In the genomic region with DNA sequence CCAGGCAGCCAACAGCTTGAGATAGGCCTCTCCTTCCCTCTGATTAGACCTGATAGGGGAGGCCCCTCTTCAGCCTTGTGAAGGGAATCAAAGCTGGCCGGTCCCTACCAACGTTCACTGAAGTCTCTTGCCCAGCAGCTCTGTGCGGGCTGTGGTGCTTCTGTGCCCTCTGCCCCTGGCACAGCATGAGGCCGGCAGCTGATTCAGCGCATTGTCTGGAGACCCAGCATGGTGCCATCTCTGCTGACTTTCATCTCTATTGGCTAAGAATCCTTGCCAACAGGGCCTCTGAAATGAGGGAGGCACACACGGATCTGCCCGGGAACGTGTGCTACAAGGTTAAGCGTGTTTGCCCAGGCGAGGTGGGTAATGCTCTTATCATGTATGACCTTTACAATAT, we compare ENCODE assay signal across 24 mouse cellular contexts. TPM values are rescaled to one million over a fixed set of nuclear protein-coding genes. Genes with fewer than 3 reads are reported as not detected.
A peak's percentile ranks its signal among the peaks of the same experiment; 100 is the strongest.
DNase-seq lines count a peak whose midpoint lies in the region; ATAC-seq lines count a peak whose summit lies in the region.
"Had no signal": no experiment of that assay in that cellular context is flagged by ENCODE, and none has a peak within 500 bp of the region (broad histone marks: within the 10 kb centered on the region; RNA-seq: fewer than 3 reads in every experiment).

No protein-coding gene starts in this region.

- no peak for ATAC-seq in hindbrain, embryonic 13.5 days (ENCODE audit: low FRiP score)
- ATAC-seq in hindbrain, embryonic 16.5 days = no peak
- ATAC-seq in midbrain, embryonic 13.5 days = no peak
- no peak for ATAC-seq in midbrain, embryonic 16.5 days
- ATAC-seq in monocyte, adult 5-6 weeks (replicated peaks; ENCODE audit: insufficient number of reproducible peaks, low FRiP score, low TSS enrichment, poor library complexity, severe bottlenecking) = no peak
- ATAC-seq: forebrain, embryonic 16.5 days; intestine, embryonic 16.5 days had no signal

- H3K36me3 ChIP-seq in hindbrain, embryonic 13.5 days = no peaks in the 10 kb centered on the region
- no peaks in the 10 kb centered on the region for H3K36me3 ChIP-seq in hindbrain, embryonic 16.5 days (ENCODE audit: control insufficient read depth, insufficient read depth, low read length)
- H3K36me3 ChIP-seq in midbrain, embryonic 13.5 days = no peaks in the 10 kb centered on the region
- no peaks in the 10 kb centered on the region for H3K36me3 ChIP-seq in midbrain, embryonic 16.5 days (ENCODE audit: control insufficient read depth, insufficient read depth, low read length)
- H3K36me3 ChIP-seq: embryonic facial prominence, embryonic 13.5 days; heart, embryonic 15.5 days had no signal

- peaks cover 2% of the 10 kb centered on the region; the same call in 1 of the 2 replicates for H3K27me3 ChIP-seq in hindbrain, embryonic 13.5 days
- H3K27me3 ChIP-seq in hindbrain, embryonic 16.5 days (replicated peaks; ENCODE audit: control insufficient read depth, insufficient read depth, low read length) = no peaks in the 10 kb centered on the region
- 0 out of 2 replicates have a peak, but pooled peaks cover 7% of the 10 kb centered on the region for H3K27me3 ChIP-seq in midbrain, embryonic 13.5 days
- H3K27me3 ChIP-seq in midbrain, embryonic 16.5 days (ENCODE audit: control insufficient read depth, insufficient read depth, low read depth, low read length) = no peaks in the 10 kb centered on the region
- H3K27me3 ChIP-seq: embryonic facial prominence, embryonic 13.5 days had no signal

- 0 out of 2 replicates have a peak overlapping the region, but pooled peaks have one; percentile 14 for H3K27ac ChIP-seq in hindbrain, embryonic 13.5 days
- H3K27ac ChIP-seq in hindbrain, embryonic 16.5 days (ENCODE audit: low read depth, low read length) = no peak overlapping the region
- H3K27ac ChIP-seq in midbrain, embryonic 13.5 days = 0 out of 2 replicates have a peak overlapping the region, but pooled peaks have one; percentile 39
- no peak overlapping the region for H3K27ac ChIP-seq in midbrain, embryonic 16.5 days (ENCODE audit: low read length)
- H3K27ac ChIP-seq: embryonic facial prominence, embryonic 13.5 days; heart, adult 2 months; heart, embryonic 15.5 days had no signal

- no peak overlapping the region for H3K9ac ChIP-seq in hindbrain, embryonic 13.5 days
- H3K9ac ChIP-seq in hindbrain, embryonic 16.5 days (ENCODE audit: low read depth, low read length) = no peak overlapping the region
- H3K9ac ChIP-seq in midbrain, embryonic 13.5 days (replicated peaks) = no peak overlapping the region
- H3K9ac ChIP-seq in midbrain, embryonic 16.5 days (ENCODE audit: low read depth, low read length) = no peak overlapping the region
- H3K9ac ChIP-seq: embryonic facial prominence, embryonic 13.5 days; heart, embryonic 15.5 days had no signal

- 31% methylated on average over 10 of the region's 10 CpGs for WGBS in hindbrain, embryonic 13.5 days
- 18% methylated on average over 10 of the region's 10 CpGs for WGBS in hindbrain, embryonic 16.5 days
- WGBS in midbrain, embryonic 13.5 days = 27% methylated on average over 10 of the region's 10 CpGs
- WGBS in midbrain, embryonic 16.5 days = 17% methylated on average over 10 of the region's 10 CpGs

- H3K4me3 ChIP-seq in hindbrain, embryonic 13.5 days = no peak overlapping the region
- no peak overlapping the region for H3K4me3 ChIP-seq in hindbrain, embryonic 16.5 days (ENCODE audit: low read length)
- no peak overlapping the region for H3K4me3 ChIP-seq in midbrain, embryonic 13.5 days (replicated peaks)
- H3K4me3 ChIP-seq in midbrain, embryonic 16.5 days (ENCODE audit: low read depth, low read length) = no peak overlapping the region
- H3K4me3 ChIP-seq: embryonic facial prominence, embryonic 13.5 days; heart, adult 2 months; heart, embryonic 15.5 days had no signal

- DNase-seq in mesoderm, embryonic 11.5 days (ENCODE audit: low read depth, low spot score) = peak; percentile 34
- DNase-seq in T-cell, adult 2 months (ENCODE audit: low spot score) = no peak
- DNase-seq: adrenal gland, postnatal 10 days; cerebellum, adult 11-12 months; cerebellum, adult 9-10 months; cerebellum, postnatal 36 days; gastrocnemius, postnatal 14 days; heart, adult 2 months; heart, postnatal 14 days had no signal

- no peaks in the 10 kb centered on the region for H3K9me3 ChIP-seq in hindbrain, embryonic 13.5 days
- H3K9me3 ChIP-seq in hindbrain, embryonic 16.5 days (ENCODE audit: control insufficient read depth, low read length) = no peaks in the 10 kb centered on the region
- no peaks in the 10 kb centered on the region for H3K9me3 ChIP-seq in midbrain, embryonic 13.5 days
- H3K9me3 ChIP-seq in midbrain, embryonic 16.5 days (replicated peaks; ENCODE audit: control insufficient read depth, low read length, poor library complexity, severe bottlenecking) = no peaks in the 10 kb centered on the region
- H3K9me3 ChIP-seq: embryonic facial prominence, embryonic 13.5 days; heart, embryonic 15.5 days had no signal

- peaks cover 39% of the 10 kb centered on the region for H3K4me1 ChIP-seq in hindbrain, embryonic 13.5 days (replicated peaks)
- peaks cover 11% of the 10 kb centered on the region for H3K4me1 ChIP-seq in hindbrain, embryonic 16.5 days (ENCODE audit: control insufficient read depth, insufficient read depth, low read depth, low read length)
- H3K4me1 ChIP-seq in midbrain, embryonic 13.5 days (replicated peaks) = peaks cover 39% of the 10 kb centered on the region
- H3K4me1 ChIP-seq in midbrain, embryonic 16.5 days (ENCODE audit: control insufficient read depth, insufficient read depth, low read length) = peaks cover 9% of the 10 kb centered on the region

- no peak overlapping the region for H3K4me2 ChIP-seq in hindbrain, embryonic 13.5 days
- no peak overlapping the region for H3K4me2 ChIP-seq in hindbrain, embryonic 16.5 days (ENCODE audit: low read length)
- no peak overlapping the region for H3K4me2 ChIP-seq in midbrain, embryonic 13.5 days (replicated peaks)
- H3K4me2 ChIP-seq in midbrain, embryonic 16.5 days (ENCODE audit: low read length) = no peak overlapping the region
- H3K4me2 ChIP-seq: embryonic facial prominence, embryonic 13.5 days; heart, embryonic 11.5 days; heart, embryonic 15.5 days had no signal

RNA-seq across cellular contexts. Expression of a gene that starts 48.2 kb away (rescaled TPM):
- polyA plus RNA-seq in hindbrain, embryonic 13.5 days (2015; fragmentation: Nextera tagmentation; extraction: Ambion mirVana) = not detected in 2 replicates
- 0.06 TPM in 2 replicates for polyA plus RNA-seq in hindbrain, embryonic 16.5 days (2015; fragmentation: Nextera tagmentation; extraction: Ambion mirVana)
- polyA plus RNA-seq in midbrain, embryonic 13.5 days (2015; fragmentation: Nextera tagmentation; extraction: Ambion mirVana) = not detected in 2 replicates
- not detected in 2 replicates for polyA plus RNA-seq in midbrain, embryonic 16.5 days (2015; fragmentation: Nextera tagmentation; extraction: Ambion mirVana)
- total RNA-seq in monocyte, adult 5-6 weeks (2017) = not detected in 3 replicates
- total RNA-seq: adrenal gland, postnatal 10 days; adrenal gland, postnatal 4 days; ES-E14; gastrocnemius, adult 18-20 months; gastrocnemius, postnatal 14 days; heart, adult 2 months; heart, postnatal 14 days; hematopoietic stem cell, adult 5-6 weeks had no signal
- polyA plus RNA-seq: embryonic facial prominence, embryonic 13.5 days; forebrain, embryonic 16.5 days; gonadal fat pad, adult 2 months; heart, embryonic 15.5 days had no signal

Comparison
In these comparisons a context has a peak if more than half of its experiments do, and no peak if none do; other contexts are left out.
1. H3K27ac ChIP-seq: peak in hindbrain, embryonic 13.5 days (single experiment) and midbrain, embryonic 13.5 days (single experiment); none in hindbrain, embryonic 16.5 days (single experiment) and midbrain, embryonic 16.5 days (single experiment).